Mouse (Mus musculus) heart, adult 18-20 months (tissue): Measurements from ENCODE around the gene C1s1. TPM values are rescaled to one million over a fixed set of nuclear protein-coding genes. Genes with fewer than 3 reads are reported as not detected.
"Not testable (repeated sequence)": the region's sequence is repeated elsewhere in the genome, so short reads cannot be mapped to it uniquely, and the experiment has no call there.

Experiments used
- DNase-seq, 2 experiments: peaks; one replicate each; pipeline ENCODE4 v3.0.0; 2021 to 2022; ENCODE audit warnings: mixed read lengths in 1 of 2
- total RNA-seq, 2 experiments: library from RNA; stranded (reverse); gene quantifications; 2 replicates each; pipeline ENCODE4 v1.2.3; 2021

Gene C1s1
- total RNA-seq, 2 experiments from 2014 or later: 27.9 to 33.2 TPM

GRCm38 (mm10) chr6:124512355-124512836 is 29.8 kb downstream of the C1s1 start, which contains the start of gene C1ra:
TSS of gene C1ra (plus strand) at chr6:124512405.
- peak; percentile 67 to 87 for DNase-seq

DNA sequence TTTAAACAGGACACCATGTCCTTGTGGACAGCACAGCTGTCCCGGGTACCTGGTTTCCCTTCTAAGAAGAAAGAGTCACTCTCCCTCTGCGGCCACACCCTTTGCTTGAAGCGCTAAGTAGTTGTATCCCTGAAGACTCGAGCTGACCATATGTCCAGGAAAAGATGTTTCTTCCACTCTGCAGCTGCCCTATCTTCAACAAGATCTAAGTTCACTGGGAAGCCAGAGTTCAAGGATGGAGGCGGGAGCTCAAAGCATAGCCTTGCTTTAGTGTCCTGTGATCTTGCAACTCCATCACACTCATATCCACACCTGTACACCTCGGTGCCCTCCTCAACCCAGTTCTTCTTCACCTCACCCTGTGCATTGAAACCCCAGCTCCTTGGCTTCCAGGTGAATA is 30.2 kb downstream of the C1s1 start:
- DNase-seq: no peak

DNA sequence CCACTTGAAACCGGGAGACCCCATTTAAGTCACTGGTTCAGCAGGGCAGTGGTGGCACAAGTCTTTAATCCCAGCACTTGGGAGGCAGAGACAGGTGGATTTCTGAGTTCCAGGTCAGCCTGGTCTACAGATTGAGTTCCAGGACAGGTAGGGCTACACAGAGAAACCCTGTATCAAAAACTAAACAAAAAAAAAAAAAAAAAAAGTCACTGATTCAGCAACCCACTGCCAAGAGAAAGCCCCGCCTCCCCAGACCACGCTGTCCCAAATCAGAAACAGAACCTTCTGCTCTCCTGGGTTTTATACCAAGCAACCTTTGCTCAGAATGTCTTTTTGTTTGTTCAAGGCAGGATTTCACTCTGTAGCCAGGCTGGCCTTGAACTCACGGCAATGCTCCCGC is 33.0 kb downstream of the C1s1 start:
- DNase-seq: not testable (repeated sequence)

- no peak for DNase-seq
These were observed 33.9 kb downstream of the C1s1 start for GRCm38 (mm10) chr6:124508292-124508691.

- DNase-seq: no peak
These were observed 35.2 kb downstream of the C1s1 start for GRCm38 (mm10) chr6:124506991-124507390.

- DNase-seq: peak; percentile 22 to 62
These were observed 37.1 kb downstream of the C1s1 start for GRCm38 (mm10) chr6:124505028-124505427.

DNA sequence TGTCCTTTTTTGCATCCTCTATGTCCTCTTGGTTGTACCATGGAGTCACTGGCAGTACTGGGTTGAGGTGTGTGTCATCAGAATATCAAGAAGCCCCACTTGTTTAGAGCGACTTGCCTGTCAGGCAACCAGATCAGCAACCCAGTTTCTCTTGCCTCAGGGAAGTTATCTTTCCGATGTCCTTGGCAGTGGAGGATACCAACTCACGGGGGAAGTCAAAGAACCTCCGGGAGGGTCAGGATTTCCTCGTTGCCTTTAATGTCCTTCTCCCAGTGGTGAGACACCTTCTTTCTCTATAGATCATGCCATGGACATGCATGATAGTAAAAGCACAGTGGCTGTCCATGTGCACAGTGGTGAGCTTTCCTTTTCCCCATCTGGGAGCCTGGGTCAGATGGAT is 40.1 kb downstream of the C1s1 start:
- DNase-seq: no peak

DNA sequence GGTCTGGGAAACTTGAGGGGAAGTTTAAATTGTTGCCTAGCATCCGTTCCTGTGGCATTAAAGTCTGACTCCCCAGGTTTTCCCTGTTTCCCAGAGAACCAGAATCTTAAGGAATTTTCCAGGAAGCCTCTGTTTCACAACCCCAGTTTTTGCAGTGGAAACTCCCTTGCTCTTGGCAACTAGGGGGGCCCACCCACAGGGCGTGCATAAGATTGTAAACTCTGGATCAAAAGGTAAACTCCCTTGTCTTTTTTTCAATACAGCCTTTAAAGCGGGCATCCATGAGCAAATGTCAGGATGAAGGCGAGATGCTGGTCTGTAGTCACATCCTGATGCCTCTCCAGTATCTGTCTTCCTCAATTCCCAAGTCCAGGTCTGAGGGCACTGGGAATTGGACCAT is 40.7 kb downstream of the C1s1 start:
- peak; percentile 38 to 43 for DNase-seq

DNA sequence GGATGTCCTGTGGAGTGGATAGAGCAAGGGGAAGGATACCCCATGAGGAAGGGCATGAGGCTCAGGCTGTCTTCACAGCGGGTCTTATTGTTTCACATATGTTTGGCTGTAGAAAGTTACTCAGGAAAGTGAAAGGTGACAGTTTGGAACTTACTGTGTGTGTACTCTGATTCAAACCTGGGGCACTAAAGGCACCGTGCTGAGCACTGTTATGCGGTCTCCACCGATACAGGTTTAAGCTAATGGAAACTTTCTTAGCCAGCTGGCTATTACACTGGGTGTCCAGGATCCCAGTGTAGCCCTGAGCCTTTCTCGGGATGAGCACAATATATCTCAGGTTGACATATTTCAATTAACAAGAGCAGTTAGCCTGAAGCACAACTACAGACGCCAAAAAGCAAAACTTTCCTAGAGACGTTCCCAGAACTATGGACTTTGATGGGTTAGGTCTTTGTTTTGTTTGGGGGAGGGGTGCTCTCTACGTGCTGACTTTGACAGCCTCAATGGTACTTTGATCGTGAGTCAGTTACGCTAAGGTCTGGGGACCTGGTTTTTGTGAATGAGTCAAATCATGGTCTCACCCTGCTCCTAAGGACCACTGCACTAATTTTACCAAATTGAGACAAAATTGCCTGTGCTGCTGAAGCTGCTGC is 42.1 kb downstream of the C1s1 start:
- DNase-seq: no peak

DNA sequence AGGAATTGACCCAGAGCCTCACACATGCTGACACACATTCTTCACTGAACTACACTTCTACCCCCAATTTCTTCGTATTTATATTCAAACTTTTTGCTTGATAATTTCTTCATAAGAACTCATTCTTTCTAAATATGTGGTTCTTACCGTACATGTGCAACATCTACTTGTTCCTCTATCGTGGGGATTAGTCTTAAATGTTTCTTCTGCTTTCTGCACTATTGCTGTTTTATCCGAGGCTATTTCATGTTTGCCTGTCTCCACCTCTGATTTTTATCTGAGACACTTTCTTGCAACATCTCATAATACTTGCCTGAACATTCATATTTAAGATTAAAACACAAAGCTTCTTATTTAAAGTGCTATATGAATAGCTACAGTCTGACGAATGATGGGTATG is 46.1 kb downstream of the C1s1 start:
- DNase-seq: no peak

DNA sequence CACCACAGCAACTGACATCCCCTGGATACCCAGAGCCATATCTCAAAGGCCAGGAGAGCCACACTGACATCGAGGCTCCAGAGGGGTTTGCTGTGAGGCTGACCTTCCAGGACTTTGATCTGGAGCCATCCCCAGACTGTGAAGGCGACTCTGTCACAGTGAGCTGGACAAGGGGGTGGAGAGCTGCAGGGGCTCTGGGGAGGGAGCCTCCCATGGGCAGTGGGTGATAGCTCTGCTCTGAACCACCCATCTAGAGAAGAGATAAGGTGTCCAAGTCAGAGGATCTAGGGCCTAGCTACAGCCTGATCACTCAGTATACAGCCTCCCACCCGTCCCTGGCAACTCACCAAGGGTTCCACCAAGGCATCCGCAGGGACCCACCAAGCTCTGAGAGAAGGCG is 48.3 kb downstream of the C1s1 start:
- DNase-seq: peak; percentile 36 to 37

GRCm38 (mm10) chr6:124492842-124493561 is 49.2 kb downstream of the C1s1 start, which contains the start of gene C1rl:
TSS of gene C1rl (plus strand) at chr6:124493113.
- DNase-seq: peak; percentile 92 to 94

DNA sequence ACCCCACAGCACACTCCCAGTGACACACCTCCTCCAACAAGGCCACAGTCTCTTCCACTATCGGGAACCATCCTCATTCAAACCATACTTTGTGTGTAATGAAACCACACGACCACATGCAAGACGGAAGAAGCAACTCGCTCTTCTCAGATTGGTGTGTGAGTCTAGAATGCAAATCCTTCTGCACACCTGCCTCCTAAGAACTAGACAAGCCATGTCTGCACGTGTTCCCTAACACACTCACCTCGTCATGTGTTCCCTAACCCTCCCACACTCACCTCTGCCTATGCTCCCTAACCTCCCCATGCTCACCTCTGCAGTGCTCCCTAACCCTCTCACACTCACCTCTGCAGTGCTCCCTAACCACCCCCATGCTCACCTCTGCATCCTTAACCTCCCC is 50.7 kb downstream of the C1s1 start:
- no peak for DNase-seq

DNA sequence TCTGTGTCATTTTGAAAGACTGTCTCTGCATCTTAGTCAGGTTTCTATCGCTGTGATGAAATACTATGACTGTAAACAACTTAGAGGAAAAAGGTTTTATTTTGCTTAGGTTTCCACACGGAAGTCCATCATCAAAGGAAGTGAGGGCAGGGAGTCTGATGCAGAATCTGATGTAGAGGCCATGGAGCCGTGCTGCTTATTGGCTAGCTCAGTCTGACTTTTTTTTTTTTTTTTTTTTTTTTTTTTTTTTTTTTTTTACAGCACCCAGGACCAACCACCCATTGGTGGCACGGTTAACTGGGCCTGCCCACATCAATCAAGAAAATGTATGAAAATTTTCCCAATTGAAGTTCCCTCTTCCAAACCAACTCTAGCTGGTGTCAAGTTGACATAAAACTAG is 53.2 kb downstream of the C1s1 start:
- DNase-seq: no peak

GRCm38 (mm10) chr6:124487509-124487908 is 54.6 kb downstream of the C1s1 start:
- DNase-seq: no peak

- DNase-seq: no peak
These were observed 56.6 kb downstream of the C1s1 start for GRCm38 (mm10) chr6:124485414-124486144.

DNA sequence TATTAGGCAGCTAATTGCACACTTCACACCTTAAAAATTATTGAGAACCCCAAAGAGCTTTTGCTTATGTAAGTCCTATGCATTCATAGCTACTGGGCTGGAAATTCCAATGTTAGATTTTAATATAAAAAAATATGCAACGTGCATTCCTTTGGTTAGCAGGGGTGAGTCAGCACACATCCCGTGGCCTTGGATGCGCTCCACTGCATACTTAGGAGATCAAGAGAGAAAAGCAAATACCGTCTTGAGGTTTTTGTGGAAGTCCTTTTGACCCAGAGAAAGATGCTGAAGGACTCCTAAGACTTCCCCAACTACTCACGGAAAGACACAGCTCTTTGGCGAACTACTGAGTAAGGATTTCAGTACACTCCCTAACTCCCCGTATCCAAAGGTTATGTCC is 57.3 kb downstream of the C1s1 start:
- no peak for DNase-seq

DNA sequence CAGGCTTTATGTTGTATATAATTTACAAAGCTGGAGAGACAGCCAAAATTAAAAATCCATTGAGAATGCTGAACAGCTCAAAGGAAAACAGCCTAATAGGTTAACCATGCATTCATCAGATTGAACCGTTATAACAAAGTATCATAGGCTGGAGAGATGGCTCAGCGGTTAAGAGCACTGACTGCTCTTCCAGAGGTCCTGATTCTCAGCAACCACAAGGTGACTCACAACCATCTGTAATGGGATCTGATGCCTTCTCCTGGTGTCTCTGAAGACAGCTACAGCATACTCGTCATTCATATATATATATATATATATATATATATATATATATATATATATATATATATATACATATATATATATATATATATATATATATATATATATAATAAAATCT is 58.3 kb downstream of the C1s1 start:
- not testable (repeated sequence) for DNase-seq

DNA sequence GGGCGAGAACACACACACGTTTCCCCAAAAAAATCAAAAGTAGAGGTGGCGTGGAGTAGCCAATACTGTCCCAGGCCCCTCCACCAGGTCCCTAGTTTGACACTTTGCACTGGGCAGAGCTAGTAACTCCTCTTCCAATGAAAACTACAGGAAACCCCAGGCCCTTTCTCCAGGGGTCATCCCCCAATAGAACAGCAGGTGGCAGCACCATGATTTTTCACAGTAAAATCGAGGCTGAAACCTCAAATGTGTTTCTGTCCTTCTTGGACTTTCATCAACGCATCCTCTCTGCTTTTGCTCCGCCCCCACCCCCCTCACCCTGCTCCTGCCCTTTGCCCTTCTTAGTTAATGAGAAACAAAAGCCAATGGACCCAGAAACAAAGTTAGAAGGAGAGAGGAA is 60.6 kb downstream of the C1s1 start:
- DNase-seq: peak; percentile 45 to 78
